8 mouse cellular contexts compared by ENCODE assay signal in the genomic region with DNA sequence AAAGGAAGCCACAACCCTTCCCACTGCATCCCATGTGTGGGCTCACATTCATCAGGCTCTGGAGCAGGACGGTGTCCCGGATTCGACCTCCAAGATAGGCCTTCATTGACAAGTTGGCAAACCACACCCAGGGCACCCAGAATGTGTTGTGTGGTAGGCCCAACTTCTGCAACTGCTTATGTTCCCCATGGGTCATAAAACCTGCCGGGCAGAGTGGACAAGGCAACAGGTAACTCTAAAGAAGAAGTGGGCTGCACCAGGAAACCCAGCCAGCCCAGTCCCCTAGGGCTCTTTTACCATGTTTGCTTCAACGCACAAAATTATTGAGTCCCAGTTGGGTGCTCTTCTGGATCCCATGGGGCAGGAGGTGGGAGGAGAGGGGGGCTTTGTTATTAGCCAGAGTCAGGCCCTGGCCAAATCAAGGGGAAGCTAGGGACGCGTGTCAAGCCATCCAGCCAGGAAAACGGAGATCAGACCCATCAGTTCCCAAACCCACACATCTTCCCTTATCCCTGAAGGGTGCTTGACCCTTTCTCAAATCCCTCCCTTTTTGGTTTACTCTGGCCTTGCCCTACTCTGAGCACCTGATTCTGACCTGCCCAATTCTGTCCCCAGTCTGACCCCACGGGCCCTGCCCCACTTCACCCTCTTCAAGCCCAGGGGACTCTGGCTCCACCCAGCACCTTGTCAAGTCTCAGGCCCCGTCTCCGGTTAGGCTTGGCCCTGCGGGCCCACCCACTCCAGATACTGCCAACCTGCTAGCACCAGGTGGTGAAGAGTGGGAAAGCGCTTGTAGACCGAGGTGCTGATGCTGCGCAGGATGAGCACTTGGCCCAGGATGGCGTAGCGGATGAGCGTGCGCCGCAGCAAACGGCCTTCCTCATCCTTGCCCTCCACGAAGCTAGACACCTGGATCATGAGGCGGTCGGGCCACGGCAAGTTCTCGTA. TPM values are rescaled to one million over a fixed set of nuclear protein-coding genes. Genes with fewer than 3 reads are reported as not detected.
A peak's percentile ranks its signal among the peaks of the same experiment; 100 is the strongest.
DNase-seq lines count a peak whose midpoint lies in the region; ATAC-seq lines count a peak whose summit lies in the region.

No protein-coding gene starts in this region.

- H3K4me2 ChIP-seq in limb, embryonic 12.5 days, result peak overlapping the region; percentile 59

- no peak for DNase-seq in cerebellum, postnatal 36 days
- DNase-seq in lung, adult 18-20 months, result peak; percentile 49 to 67
- DNase-seq in lung, postnatal 14 days, result no peak
- DNase-seq in splenic B cell, adult 2 months (ENCODE audit: low read depth, low spot score), result peak; percentile 32
- DNase-seq in thymus, postnatal 10 days (ENCODE audit: low spot score in 2 of 2), result no peak

- no peaks in the 10 kb centered on the region for H3K9me3 ChIP-seq in limb, embryonic 12.5 days

- peak overlapping the region; percentile 34; the same call in 1 of the 2 replicates for H3K9ac ChIP-seq in limb, embryonic 12.5 days (replicated peaks)

- no peaks in the 10 kb centered on the region for H3K27me3 ChIP-seq in limb, embryonic 12.5 days
- H3K27me3 ChIP-seq in splenic B cell, adult 2 months (ENCODE audit: control insufficient read depth, insufficient read depth, low read length, poor library complexity, severe bottlenecking), result no peaks in the 10 kb centered on the region

- 0 out of 2 replicates have a peak, but pooled peaks have one; percentile 26 for ATAC-seq in cerebellum, adult (ENCODE audit: insufficient number of reproducible peaks, low FRiP score, low TSS enrichment)
- ATAC-seq in limb, embryonic 12.5 days (ENCODE audit: insufficient number of reproducible peaks, insufficient read depth, low FRiP score, low TSS enrichment, low read depth), result peak; percentile 44
- ATAC-seq in CD4-positive, CD25-positive, alpha-beta regulatory T cell, adult 4 months, result no peak

- H3K27ac ChIP-seq in limb, embryonic 12.5 days, result no peak overlapping the region

- peaks cover 18% of the 10 kb centered on the region for H3K4me1 ChIP-seq in limb, embryonic 12.5 days (replicated peaks)

- WGBS in limb, embryonic 12.5 days, result 41% methylated on average over 26 of the region's 26 CpGs

- no peaks in the 10 kb centered on the region for H3K36me3 ChIP-seq in limb, embryonic 12.5 days
- H3K36me3 ChIP-seq in splenic B cell, adult 2 months (ENCODE audit: control insufficient read depth, insufficient read depth, low read length, poor library complexity, severe bottlenecking), result no peaks in the 10 kb centered on the region

- H3K4me3 ChIP-seq in limb, embryonic 12.5 days (replicated peaks), result peak overlapping the region; percentile 37

RNA-seq across cellular contexts. Expression of a gene that starts 9.1 kb away (rescaled TPM):
- 2.2 and 2.3 TPM in 2 replicates for polyA plus RNA-seq in limb, embryonic 12.5 days (2016; fragmentation: Nextera tagmentation; extraction: Ambion mirVana)
- polyA plus RNA-seq in CD4-positive, CD25-positive, alpha-beta regulatory T cell, adult 4 months (2017; shearing (Covaris generic)), result under 1 TPM; 0.29 to 0.31 TPM

RNA-seq across cellular contexts. Expression of a gene that starts 9.2 kb away (rescaled TPM):
- polyA plus RNA-seq in limb, embryonic 12.5 days (2016; fragmentation: Nextera tagmentation; extraction: Ambion mirVana), result 32.0 and 35.8 TPM in 2 replicates
- polyA plus RNA-seq in CD4-positive, CD25-positive, alpha-beta regulatory T cell, adult 4 months (2017; shearing (Covaris generic)), result not detected

RNA-seq across cellular contexts. Expression of a gene that starts 11.9 kb away (rescaled TPM):
- polyA plus RNA-seq in limb, embryonic 12.5 days (2016; fragmentation: Nextera tagmentation; extraction: Ambion mirVana), result 1,334 and 1,385 TPM in 2 replicates
- 1,000 to 10,000 TPM; 2,170 to 2,387 TPM for polyA plus RNA-seq in CD4-positive, CD25-positive, alpha-beta regulatory T cell, adult 4 months (2017; shearing (Covaris generic))

RNA-seq across cellular contexts. Expression of a gene that starts 49.1 kb away (rescaled TPM):
- polyA plus RNA-seq in limb, embryonic 12.5 days (2016; fragmentation: Nextera tagmentation; extraction: Ambion mirVana), result 5.8 and 5.9 TPM in 2 replicates
- not detected for polyA plus RNA-seq in CD4-positive, CD25-positive, alpha-beta regulatory T cell, adult 4 months (2017; shearing (Covaris generic))

Comparison
In these comparisons a context has a peak if more than half of its experiments do, and no peak if none do; other contexts are left out.
1. DNase-seq: peak in lung, adult 18-20 months (2 of 2) and splenic B cell, adult 2 months (single experiment); none in cerebellum, postnatal 36 days (0 of 2), lung, postnatal 14 days (single experiment) and thymus, postnatal 10 days (0 of 2).
2. RNA of a gene that starts 9.2 kb away (polyA plus RNA-seq): 32.0 to 35.8 TPM in limb, embryonic 12.5 days; not detected in CD4-positive, CD25-positive, alpha-beta regulatory T cell, adult 4 months; every median in the first group is over 10 times any median in the second.